ENCODE assay signal across 27 mouse cellular contexts in genomic region chrX:165344611-165345010, GRCm38 (mm10). TPM values are rescaled to one million over a fixed set of nuclear protein-coding genes. Genes with fewer than 3 reads are reported as not detected.
A peak's percentile ranks its signal among the peaks of the same experiment; 100 is the strongest.
DNase-seq lines count a peak whose midpoint lies in the region; ATAC-seq and TF ChIP-seq lines count a peak whose summit lies in the region.
"Had no signal": no experiment of that assay in that cellular context is flagged by ENCODE, and none has a peak within 500 bp of the region (broad histone marks: within the 10 kb centered on the region; RNA-seq: fewer than 3 reads in every experiment).

No protein-coding gene starts in this region.

- H3K4me1 ChIP-seq in hindbrain, postnatal 0 days (ENCODE audit: insufficient read depth, low read length): no peaks in the 10 kb centered on the region
- H3K4me1 ChIP-seq in hindbrain, embryonic 12.5 days: no peaks in the 10 kb centered on the region
- H3K4me1 ChIP-seq in midbrain, postnatal 0 days (ENCODE audit: insufficient read depth, low read length): no peaks in the 10 kb centered on the region
- no peaks in the 10 kb centered on the region for H3K4me1 ChIP-seq in midbrain, embryonic 10.5 days
- no peaks in the 10 kb centered on the region for H3K4me1 ChIP-seq in heart, embryonic 12.5 days (replicated peaks)
- H3K4me1 ChIP-seq: embryonic facial prominence, embryonic 13.5 days; embryonic facial prominence, embryonic 15.5 days; forebrain, embryonic 10.5 days; forebrain, embryonic 12.5 days had no signal

- no peaks in the 10 kb centered on the region for H3K36me3 ChIP-seq in hindbrain, postnatal 0 days (ENCODE audit: insufficient read depth, low read length)
- no peaks in the 10 kb centered on the region for H3K36me3 ChIP-seq in hindbrain, embryonic 12.5 days
- no peaks in the 10 kb centered on the region for H3K36me3 ChIP-seq in midbrain, postnatal 0 days (ENCODE audit: insufficient read depth, low read length)
- no peaks in the 10 kb centered on the region for H3K36me3 ChIP-seq in midbrain, embryonic 10.5 days
- H3K36me3 ChIP-seq in heart, embryonic 12.5 days: no peaks in the 10 kb centered on the region
- H3K36me3 ChIP-seq: embryonic facial prominence, embryonic 13.5 days; embryonic facial prominence, embryonic 15.5 days; forebrain, embryonic 10.5 days; forebrain, embryonic 12.5 days had no signal

- H3K27me3 ChIP-seq in hindbrain, postnatal 0 days (ENCODE audit: insufficient read depth, low read length): no peaks in the 10 kb centered on the region
- no peaks in the 10 kb centered on the region for H3K27me3 ChIP-seq in hindbrain, embryonic 12.5 days
- H3K27me3 ChIP-seq in midbrain, postnatal 0 days (ENCODE audit: insufficient read depth, low read length): no peaks in the 10 kb centered on the region
- H3K27me3 ChIP-seq in midbrain, embryonic 10.5 days (ENCODE audit: low read depth, poor library complexity, severe bottlenecking): no peaks in the 10 kb centered on the region
- no peaks in the 10 kb centered on the region for H3K27me3 ChIP-seq in heart, embryonic 12.5 days (replicated peaks)
- H3K27me3 ChIP-seq: embryonic facial prominence, embryonic 13.5 days; embryonic facial prominence, embryonic 15.5 days; forebrain, embryonic 12.5 days; Patski had no signal

- TF ChIP-seq CTCF in hindbrain, postnatal 0 days (IDR thresholded peaks at IDR 0.05; ENCODE audit: low read depth): no peak
- no peak for TF ChIP-seq CTCF in midbrain, postnatal 0 days (IDR thresholded peaks at IDR 0.05)
- TF ChIP-seq CTCF in brain, embryonic 14.5 days (IDR thresholded peaks at IDR 0.05; ENCODE audit: borderline replicate concordance, extremely low read depth, insufficient read depth, insufficient read length): no peak

- H3K27ac ChIP-seq in hindbrain, postnatal 0 days: no peak overlapping the region
- no peak overlapping the region for H3K27ac ChIP-seq in hindbrain, embryonic 12.5 days
- H3K27ac ChIP-seq in midbrain, postnatal 0 days (ENCODE audit: low read depth, low read length): no peak overlapping the region
- H3K27ac ChIP-seq in midbrain, embryonic 10.5 days (replicated peaks): no peak overlapping the region
- H3K27ac ChIP-seq in heart, embryonic 12.5 days (ENCODE audit: poor library complexity, severe bottlenecking): no peak overlapping the region
- H3K27ac ChIP-seq: embryonic facial prominence, embryonic 13.5 days; embryonic facial prominence, embryonic 15.5 days; forebrain, embryonic 10.5 days; forebrain, embryonic 12.5 days had no signal

- no peak overlapping the region for H3K9ac ChIP-seq in hindbrain, postnatal 0 days (replicated peaks; ENCODE audit: low read length)
- no peak overlapping the region for H3K9ac ChIP-seq in hindbrain, embryonic 12.5 days
- H3K9ac ChIP-seq in midbrain, postnatal 0 days (replicated peaks; ENCODE audit: low read length, poor library complexity, severe bottlenecking): no peak overlapping the region
- H3K9ac ChIP-seq in heart, embryonic 12.5 days: no peak overlapping the region
- H3K9ac ChIP-seq: embryonic facial prominence, embryonic 13.5 days; embryonic facial prominence, embryonic 15.5 days; forebrain, embryonic 12.5 days had no signal

- ATAC-seq in hindbrain, postnatal 0 days: no peak
- ATAC-seq in hindbrain, embryonic 12.5 days (ENCODE audit: low FRiP score): no peak
- no peak for ATAC-seq in midbrain, postnatal 0 days (ENCODE audit: low FRiP score)
- ATAC-seq in heart, embryonic 12.5 days (ENCODE audit: insufficient number of reproducible peaks, low FRiP score): no peak
- ATAC-seq: activated CD4-positive, CD25-positive, alpha-beta regulatory T cell, adult 4 months; forebrain, embryonic 14.5 days; forebrain, embryonic 16.5 days; Patski had no signal

- no peak overlapping the region for H3K4me3 ChIP-seq in hindbrain, postnatal 0 days (ENCODE audit: low read length)
- no peak overlapping the region for H3K4me3 ChIP-seq in hindbrain, embryonic 12.5 days
- no peak overlapping the region for H3K4me3 ChIP-seq in midbrain, postnatal 0 days (ENCODE audit: low read depth, low read length)
- no peak overlapping the region for H3K4me3 ChIP-seq in midbrain, embryonic 10.5 days
- H3K4me3 ChIP-seq in heart, embryonic 12.5 days: no peak overlapping the region
- H3K4me3 ChIP-seq: embryonic facial prominence, embryonic 13.5 days; embryonic facial prominence, embryonic 15.5 days; erythroblast, embryonic 14.5 days; forebrain, embryonic 10.5 days; forebrain, embryonic 12.5 days had no signal

- no peak overlapping the region for H3K4me2 ChIP-seq in hindbrain, postnatal 0 days (ENCODE audit: low read depth, low read length)
- no peak overlapping the region for H3K4me2 ChIP-seq in hindbrain, embryonic 12.5 days (replicated peaks)
- H3K4me2 ChIP-seq in midbrain, postnatal 0 days (ENCODE audit: low read depth, low read length, poor library complexity, severe bottlenecking): no peak overlapping the region
- no peak overlapping the region for H3K4me2 ChIP-seq in heart, embryonic 12.5 days
- H3K4me2 ChIP-seq: embryonic facial prominence, embryonic 13.5 days; embryonic facial prominence, embryonic 15.5 days; forebrain, embryonic 12.5 days had no signal

- H3K9me3 ChIP-seq in hindbrain, postnatal 0 days (ENCODE audit: low read length): no peaks in the 10 kb centered on the region
- no peaks in the 10 kb centered on the region for H3K9me3 ChIP-seq in hindbrain, embryonic 12.5 days (replicated peaks)
- no peaks in the 10 kb centered on the region for H3K9me3 ChIP-seq in midbrain, postnatal 0 days (ENCODE audit: low read length)
- H3K9me3 ChIP-seq in midbrain, embryonic 10.5 days (replicated peaks): no peaks in the 10 kb centered on the region
- H3K9me3 ChIP-seq in heart, embryonic 12.5 days (replicated peaks): 0 out of 2 replicates have a peak, but pooled peaks cover 6% of the 10 kb centered on the region
- H3K9me3 ChIP-seq: embryonic facial prominence, embryonic 13.5 days; embryonic facial prominence, embryonic 15.5 days; forebrain, embryonic 10.5 days; forebrain, embryonic 12.5 days had no signal

- no peak for TF ChIP-seq POLR2A in brain, embryonic 14.5 days (IDR thresholded peaks at IDR 0.05; ENCODE audit: borderline replicate concordance, extremely low read depth, insufficient read depth, insufficient read length, poor library complexity, severe bottlenecking)

- 59% methylated on average over 5 of the region's 5 CpGs for WGBS in hindbrain, postnatal 0 days
- WGBS in hindbrain, embryonic 12.5 days: 84% methylated on average over 5 of the region's 5 CpGs
- 86% methylated on average over 5 of the region's 5 CpGs for WGBS in midbrain, postnatal 0 days
- 85% methylated on average over 5 of the region's 5 CpGs for WGBS in midbrain, embryonic 10.5 days
- 75% methylated on average over 5 of the region's 5 CpGs for WGBS in heart, embryonic 12.5 days

- DNase-seq in cerebellum, postnatal 14 days: peak; percentile 37 to 48
- no peak for DNase-seq in cerebellum, adult 9-10 months
- DNase-seq in hindbrain, postnatal 0 days (ENCODE audit: low spot score): peak; percentile 19
- DNase-seq in midbrain, postnatal 0 days (ENCODE audit: low spot score): peak; percentile 8
- DNase-seq in midbrain, embryonic 10.5 days (ENCODE audit: low spot score): no peak
- DNase-seq in brain, embryonic 14.5 days (ENCODE audit: low read depth): peak; percentile 41
- DNase-seq: adrenal gland, adult 8-10 months; adrenal gland, postnatal 14 days; adrenal gland, postnatal 36 days; cerebellum, adult 11-12 months; cerebellum, postnatal 36 days; embryo, embryonic 11 days had no signal

RNA-seq across cellular contexts. Expression of gene Glra2, which starts 17.4 kb away (rescaled TPM):
- total RNA-seq in hindbrain, postnatal 0 days (2014; rRNA removed): 66.8 and 75.5 TPM in 2 replicates
- 39.3 and 44.4 TPM in 2 replicates for polyA plus RNA-seq in hindbrain, postnatal 0 days (2015; fragmentation: Nextera tagmentation; extraction: Ambion mirVana)
- 6.5 and 8.5 TPM in 2 replicates for polyA plus RNA-seq in hindbrain, embryonic 12.5 days (2016; fragmentation: Nextera tagmentation; extraction: Ambion mirVana)
- 92.1 and 93.0 TPM in 2 replicates for total RNA-seq in midbrain, postnatal 0 days (2014; rRNA removed)
- polyA plus RNA-seq in midbrain, postnatal 0 days (2015; fragmentation: Nextera tagmentation; extraction: Ambion mirVana): 47.3 and 56.5 TPM in 2 replicates
- 0.06 and 0.37 TPM in 2 replicates for polyA plus RNA-seq in midbrain, embryonic 10.5 days (2016; fragmentation: Nextera tagmentation; extraction: Ambion mirVana)
- 29.2 and 38.3 TPM in 2 replicates for polyA plus RNA-seq in brain, embryonic 14.5 days (2012; rRNA removed)
- polyA plus RNA-seq in heart, embryonic 12.5 days (2016; fragmentation: Nextera tagmentation; extraction: Ambion mirVana): not detected in 2 replicates
- total RNA-seq: adrenal gland, adult 18-20 months; adrenal gland, adult 8-10 months; adrenal gland, postnatal 14 days; adrenal gland, postnatal 36 days; common myeloid progenitor, adult 5-6 weeks; MEL had no signal
- polyA plus RNA-seq: activated CD4-positive, CD25-positive, alpha-beta regulatory T cell, adult 4 months; C2C12; erythroblast, embryonic 14.5 days; Patski had no signal

Comparison
In these comparisons a context has a peak if more than half of its experiments do, and no peak if none do; other contexts are left out.
1. DNase-seq: peak in cerebellum, postnatal 14 days (2 of 2), hindbrain, postnatal 0 days (single experiment), midbrain, postnatal 0 days (single experiment) and brain, embryonic 14.5 days (single experiment); none in cerebellum, adult 9-10 months (single experiment) and midbrain, embryonic 10.5 days (single experiment).